Mouse (Mus musculus) lung, embryonic 15.5 days (tissue): ENCODE data around the gene Fam92b. TPM values are rescaled to one million over a fixed set of nuclear protein-coding genes. Genes with fewer than 3 reads are reported as not detected.

Experiments
- ATAC-seq: fragments of 200-750 bp; cut with Nextera tagmentation; 2 replicates; pipeline ENCODE4 v1.8.0; 2017; ENCODE audit warnings: moderate number of reproducible peaks, borderline replicate concordance; ENCODE audit not compliant: low FRiP score, low TSS enrichment; ENCODE audit errors: extremely low read depth
- H3K27ac ChIP-seq: fragments of 300-500 bp; sonication (generic); 2 replicates; pipeline ENCODE4 v1.5.1; 2015; ENCODE audit warnings: moderate library complexity, mild to moderate bottlenecking, inconsistent platforms
- H3K27me3 ChIP-seq: fragments of 300-500 bp; sonication (generic); 2 replicates; pipeline ENCODE4 v1.6.1; 2015; ENCODE audit warnings: inconsistent platforms
- H3K36me3 ChIP-seq: fragments of 300-500 bp; sonication (generic); 2 replicates; pipeline ENCODE4 v1.6.1; 2015; ENCODE audit warnings: inconsistent platforms
- H3K4me1 ChIP-seq: fragments of 300-500 bp; sonication (generic); 2 replicates; pipeline ENCODE4 v1.6.1; 2015; ENCODE audit warnings: inconsistent platforms
- H3K4me2 ChIP-seq: fragments of 300-500 bp; sonication (generic); 2 replicates; pipeline ENCODE4 v1.6.1; 2015; ENCODE audit warnings: inconsistent platforms, mild to moderate bottlenecking, moderate library complexity
- H3K4me3 ChIP-seq: fragments of 300-500 bp; sonication (generic); 2 replicates; pipeline ENCODE4 v1.5.1; 2015; ENCODE audit warnings: mild to moderate bottlenecking, inconsistent platforms
- H3K9ac ChIP-seq: fragments of 300-500 bp; sonication (generic); 2 replicates; pipeline ENCODE4 v1.6.1; 2015; ENCODE audit warnings: inconsistent platforms
- H3K9me3 ChIP-seq: fragments of 300-500 bp; sonication (generic); 2 replicates; pipeline ENCODE4 v1.6.1; 2016; ENCODE audit warnings: inconsistent platforms
- WGBS: fragments of 180-500 bp; shearing (Covaris S2); methylation state at CpG from one replicate; pipeline ENCODE4 v1.1.7; 2015; 5-methylcytosine and 5-hydroxymethylcytosine counted together
- polyA plus RNA-seq: library from polyadenylated mRNA; unstranded; fragments of >200 nt; fragmentation: Nextera tagmentation; extraction: Ambion mirVana; gene quantifications from 2 replicates; pipeline ENCODE4 v1.2.1, GENCODE M21; 2015

Gene Fam92b
- polyA plus RNA-seq = 1.1 and 1.4 TPM in 2 replicates

DNA sequence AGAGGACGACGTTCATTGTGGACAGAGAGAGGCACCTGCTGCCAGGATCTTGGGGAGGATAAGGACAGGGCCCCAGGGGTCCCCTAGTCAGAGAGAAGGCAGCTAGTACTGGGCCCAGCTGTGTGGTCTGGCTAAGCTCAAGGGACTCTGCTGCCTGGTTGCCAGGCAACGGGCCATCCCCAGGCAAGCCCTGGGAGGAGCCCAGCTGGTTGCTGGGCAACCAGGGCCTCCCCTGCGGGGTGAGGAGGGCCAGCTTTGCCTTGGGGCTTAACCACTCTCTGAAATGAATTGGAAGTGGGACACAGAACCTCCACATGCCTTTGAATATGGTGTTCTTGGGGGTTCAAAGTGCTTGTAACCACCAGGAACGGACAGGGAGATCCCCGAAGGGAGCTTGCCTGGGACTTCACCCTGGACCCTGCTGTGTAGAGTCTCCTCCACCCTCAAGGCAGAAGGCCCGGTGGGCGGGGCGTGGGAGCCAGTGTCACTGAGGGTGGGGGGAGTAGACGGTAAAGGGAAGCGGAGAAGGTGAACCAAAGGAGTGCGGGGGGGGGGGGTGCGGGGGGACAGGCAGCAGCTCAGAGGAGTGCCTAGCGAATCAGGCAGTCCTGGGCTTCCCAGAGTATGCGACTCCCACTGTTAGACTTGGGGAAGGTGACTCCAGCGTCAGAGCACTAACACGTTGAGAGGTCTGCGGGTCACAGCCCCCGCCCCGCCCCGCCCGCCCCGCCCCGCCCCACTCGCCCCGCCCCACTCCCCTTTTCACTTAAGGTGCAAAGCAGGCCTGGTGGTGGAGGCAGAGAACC lies at the start of gene Fam92b:
Fam92b (minus strand) TSS at position 149 of the 806 bp plus-strand sequence.
- WGBS = 2% methylated on average over 24 of the region's 26 CpGs
- H3K9me3 ChIP-seq = no peaks in the 10 kb centered on the region
- ATAC-seq = peak; percentile 79
- no peak within 1 kb of the TSS for H3K9ac ChIP-seq
- peaks cover 38% of the 10 kb centered on the region for H3K4me1 ChIP-seq
- H3K27ac ChIP-seq = no peak within 1 kb of the TSS
- peaks cover 29% of the 10 kb centered on the region for H3K27me3 ChIP-seq
- H3K4me3 ChIP-seq = no peak within 1 kb of the TSS
- peak within 1 kb of the TSS; percentile 41 for H3K4me2 ChIP-seq
- H3K36me3 ChIP-seq = no peaks in the 10 kb centered on the region

DNA sequence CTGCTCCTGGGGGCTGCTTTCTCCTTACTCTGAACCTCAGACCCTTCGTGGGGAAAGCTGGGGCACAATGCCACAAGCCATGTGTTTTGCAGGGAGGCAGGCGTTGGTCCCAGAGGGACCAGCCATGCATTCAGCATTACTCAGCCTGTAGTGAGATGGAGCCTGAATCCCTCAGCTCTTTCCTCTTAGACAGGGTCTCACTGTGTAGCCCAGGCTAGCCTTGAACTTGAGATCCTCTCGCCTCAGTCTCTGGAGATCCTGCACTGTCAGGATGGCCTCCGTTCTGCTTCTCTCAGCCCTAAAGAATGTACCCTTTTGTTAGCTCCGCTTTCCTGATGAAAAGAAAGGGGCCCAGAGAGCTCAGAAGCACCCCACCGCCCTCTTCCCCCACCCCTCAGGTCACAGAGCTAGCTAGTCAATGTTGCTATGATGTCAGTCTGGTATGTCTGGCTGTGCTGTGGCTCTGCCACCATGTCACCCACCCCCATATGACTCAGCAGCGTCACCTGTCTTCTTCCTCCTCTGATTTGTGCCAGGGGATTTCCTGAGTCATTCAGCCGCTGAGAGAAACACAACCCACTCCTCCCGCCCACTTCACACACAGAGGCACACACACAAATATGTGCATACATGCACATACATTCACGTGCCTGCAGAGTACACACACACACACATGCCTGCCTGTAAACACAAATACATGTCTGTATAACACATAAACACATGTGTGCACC lies 48.3 kb upstream of the Fam92b start:
- peaks cover 31% of the 10 kb centered on the region for H3K27me3 ChIP-seq
- H3K36me3 ChIP-seq = no peaks in the 10 kb centered on the region
- H3K9ac ChIP-seq = no peak overlapping the region
- ATAC-seq = no peak
- no peak overlapping the region for H3K27ac ChIP-seq
- H3K4me2 ChIP-seq = no peak overlapping the region
- no peaks in the 10 kb centered on the region for H3K9me3 ChIP-seq
- WGBS = 49% methylated on average over 10 of the region's 10 CpGs
- H3K4me3 ChIP-seq = no peak overlapping the region
- H3K4me1 ChIP-seq = peaks cover 49% of the 10 kb centered on the region

- ATAC-seq = no peak
- no peak overlapping the region for H3K9ac ChIP-seq
Measured at GRCm38 (mm10) chr8:120224521-120225420, 47.5 kb upstream of the Fam92b start.

DNA sequence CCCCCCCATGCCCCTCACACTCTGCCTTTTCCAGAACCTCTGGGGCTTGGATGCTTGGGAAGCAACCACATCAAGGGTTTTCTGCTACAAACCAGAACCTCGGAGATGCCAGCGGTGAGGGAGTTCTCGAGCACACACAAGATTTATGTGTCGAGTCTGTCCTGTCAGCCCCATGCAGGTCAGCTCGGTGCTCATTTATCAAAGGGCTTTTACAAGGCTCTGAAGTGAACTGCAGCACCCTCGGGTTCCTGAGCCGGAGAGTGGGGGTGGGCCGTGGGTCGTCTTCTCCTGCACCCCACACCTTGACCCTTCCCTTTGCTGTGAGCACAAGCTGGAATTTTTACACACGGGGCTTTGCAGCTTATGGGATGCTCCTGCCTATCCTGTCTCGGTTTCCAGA lies 45.3 kb upstream of the Fam92b start:
- H3K4me3 ChIP-seq = no peak overlapping the region
- 39% methylated on average over 11 of the region's 11 CpGs for WGBS
- H3K4me2 ChIP-seq = no peak overlapping the region
- ATAC-seq = no peak
- peaks cover 36% of the 10 kb centered on the region for H3K4me1 ChIP-seq
- no peak overlapping the region for H3K9ac ChIP-seq
- H3K27me3 ChIP-seq = peaks cover 10% of the 10 kb centered on the region; the same call in 1 of the 2 replicates
- no peaks in the 10 kb centered on the region for H3K36me3 ChIP-seq
- H3K9me3 ChIP-seq = no peaks in the 10 kb centered on the region
- H3K27ac ChIP-seq = no peak overlapping the region

More at GRCm38 (mm10) chr8:120224521-120225420, 47.5 kb upstream of the Fam92b start:
- Histone ChIP-seq H3K27me3 (peaks cover 23% of the 10 kb centered on the region; the same call in 1 of the 2 replicates), H3K9me3 (no peaks in the 10 kb centered on the region), H3K4me3 (no peak overlapping the region), H3K4me2 (no peak overlapping the region), H3K4me1 (peaks cover 45% of the 10 kb centered on the region), H3K36me3 (no peaks in the 10 kb centered on the region), H3K27ac (no peak overlapping the region)
- 58% methylated on average over 11 of the region's 11 CpGs for whole genome bisulfite sequencing

DNA sequence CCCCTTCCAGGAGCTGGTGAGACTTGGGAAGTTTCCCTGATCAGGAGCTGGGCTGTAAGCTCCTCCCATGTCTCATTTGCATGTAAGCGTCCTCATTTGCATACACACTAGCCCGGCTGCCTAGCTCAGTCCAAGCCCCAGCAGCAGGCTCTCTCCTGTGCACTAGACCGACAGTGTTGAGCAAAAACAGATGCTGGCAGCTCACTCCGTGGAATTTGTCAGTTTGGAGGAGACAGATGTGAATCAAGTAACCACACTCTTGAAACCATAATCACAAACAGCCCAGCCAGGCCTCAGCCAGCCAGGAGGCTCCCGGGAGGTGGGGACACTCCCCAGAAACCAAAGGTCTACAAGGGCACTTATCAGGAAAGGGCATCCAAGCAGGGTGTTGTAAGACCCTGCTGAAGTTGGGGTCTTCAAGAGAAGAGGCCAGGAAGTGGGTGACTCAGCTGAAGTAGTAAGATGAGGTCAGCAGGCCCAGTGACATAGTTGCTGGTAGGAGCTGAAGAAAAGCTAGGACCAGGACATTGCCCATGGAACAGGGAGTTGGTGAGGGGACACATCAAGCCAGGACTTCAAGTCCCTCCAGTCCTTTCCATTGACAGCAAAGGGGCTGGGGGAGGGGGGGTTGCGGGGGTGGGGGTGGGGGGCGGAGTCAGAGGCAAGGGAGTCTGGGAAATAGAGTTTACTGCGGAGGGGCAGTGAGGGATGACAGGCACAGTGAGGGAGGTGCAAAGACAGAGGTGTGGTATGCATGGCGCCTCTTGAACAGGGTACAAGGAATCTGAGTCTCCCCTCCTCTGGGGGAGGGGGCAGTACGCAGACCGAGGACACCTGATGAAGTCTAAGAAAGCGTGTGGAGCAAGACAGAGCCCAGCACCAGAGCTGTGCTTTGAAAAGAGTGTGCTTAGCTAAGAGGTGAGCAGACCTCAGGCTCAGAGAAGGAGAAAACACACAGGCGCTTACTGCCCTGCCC lies 39.9 kb upstream of the Fam92b start:
- no peak overlapping the region for H3K9ac ChIP-seq

GRCm38 (mm10) chr8:120215416-120216141 lies 38.3 kb upstream of the Fam92b start:
- no peak overlapping the region for H3K4me2 ChIP-seq
- no peaks in the 10 kb centered on the region for H3K36me3 ChIP-seq
- peaks cover 43% of the 10 kb centered on the region for H3K4me1 ChIP-seq
- H3K4me3 ChIP-seq = no peak overlapping the region
- 35% methylated on average over 7 of the region's 7 CpGs for WGBS
- 0 out of 2 replicates have a peak, but pooled peaks cover 9% of the 10 kb centered on the region for H3K27me3 ChIP-seq
- H3K27ac ChIP-seq = peak overlapping the region; percentile 26
- ATAC-seq = no peak
- H3K9me3 ChIP-seq = no peaks in the 10 kb centered on the region
- H3K9ac ChIP-seq = no peak overlapping the region

More for the DNA sequence above, 39.9 kb upstream of the Fam92b start:
- peak overlapping the region; percentile 66 for H3K27ac ChIP-seq
- peaks cover 10% of the 10 kb centered on the region; the same call in 1 of the 2 replicates for H3K27me3 ChIP-seq
- 17% methylated on average over 13 of the region's 13 CpGs for WGBS
- H3K4me1 ChIP-seq = peaks cover 35% of the 10 kb centered on the region
- no peaks in the 10 kb centered on the region for H3K36me3 ChIP-seq
- H3K9me3 ChIP-seq = no peaks in the 10 kb centered on the region
- ATAC-seq = peak; percentile 79
- H3K4me3 ChIP-seq = no peak overlapping the region
- no peak overlapping the region for H3K4me2 ChIP-seq

GRCm38 (mm10) chr8:120213939-120214338 lies 36.7 kb upstream of the Fam92b start:
- H3K36me3 ChIP-seq = no peaks in the 10 kb centered on the region
- H3K4me2 ChIP-seq = no peak overlapping the region
- no peak overlapping the region for H3K9ac ChIP-seq
- no peak overlapping the region for H3K27ac ChIP-seq
- H3K27me3 ChIP-seq = 0 out of 2 replicates have a peak, but pooled peaks cover 9% of the 10 kb centered on the region
- ATAC-seq = no peak
- WGBS = 71% methylated on average over 5 of the region's 5 CpGs
- no peak overlapping the region for H3K4me3 ChIP-seq
- H3K4me1 ChIP-seq = peaks cover 39% of the 10 kb centered on the region
- H3K9me3 ChIP-seq = no peaks in the 10 kb centered on the region

- WGBS = 89% methylated on average over 3 of the region's 3 CpGs
- Histone ChIP-seq H3K4me3 (no peak overlapping the region), H3K27me3 (0 out of 2 replicates have a peak, but pooled peaks cover 9% of the 10 kb centered on the region), H3K4me1 (peaks cover 40% of the 10 kb centered on the region), H3K27ac (no peak overlapping the region), H3K9me3 (no peaks in the 10 kb centered on the region), H3K4me2 (no peak overlapping the region), H3K36me3 (no peaks in the 10 kb centered on the region), H3K9ac (no peak overlapping the region)
- no peak for ATAC-seq
Measured at GRCm38 (mm10) chr8:120213229-120213628, 36.0 kb upstream of the Fam92b start.

- no peaks in the 10 kb centered on the region for H3K36me3 ChIP-seq
- H3K4me2 ChIP-seq = no peak overlapping the region
- H3K4me3 ChIP-seq = no peak overlapping the region
- WGBS = 85% methylated on average over 7 of the region's 7 CpGs
- H3K27me3 ChIP-seq = 0 out of 2 replicates have a peak, but pooled peaks cover 9% of the 10 kb centered on the region
- ATAC-seq = no peak
- peaks cover 43% of the 10 kb centered on the region for H3K4me1 ChIP-seq
- no peak overlapping the region for H3K9ac ChIP-seq
- no peak overlapping the region for H3K27ac ChIP-seq
- no peaks in the 10 kb centered on the region for H3K9me3 ChIP-seq
Measured at GRCm38 (mm10) chr8:120212596-120212995, 35.3 kb upstream of the Fam92b start.

GRCm38 (mm10) chr8:120211345-120211744 lies 34.1 kb upstream of the Fam92b start:
- H3K36me3 ChIP-seq = no peaks in the 10 kb centered on the region
- 8% methylated on average over 4 of the region's 4 CpGs for WGBS
- no peaks in the 10 kb centered on the region for H3K9me3 ChIP-seq
- H3K27me3 ChIP-seq = 0 out of 2 replicates have a peak, but pooled peaks cover 9% of the 10 kb centered on the region
- no peak overlapping the region for H3K4me3 ChIP-seq
- H3K9ac ChIP-seq = no peak overlapping the region
- H3K4me2 ChIP-seq = no peak overlapping the region
- H3K27ac ChIP-seq = no peak overlapping the region
- no peak for ATAC-seq
- peaks cover 31% of the 10 kb centered on the region for H3K4me1 ChIP-seq
